Mouse (Mus musculus) adrenal gland, adult (tissue): ENCODE results near the gene She.

Experiments used
- DNase-seq, 2 experiments: peaks; one replicate each; pipeline ENCODE4 v3.0.0; 2022 to 2023; ENCODE audit warnings: low spot score in 1 of 2; ENCODE audit not compliant: inconsistent age in 2 of 2

The She gene

GRCm38 (mm10) chr3:89814051-89814450 is 17.1 kb upstream of the She start:
- DNase-seq = no peak

- DNase-seq = peak; percentile 42 to 75
Observed at GRCm38 (mm10) chr3:89817056-89817455, 14.1 kb upstream of the She start.

- no peak for DNase-seq
Observed at GRCm38 (mm10) chr3:89818605-89819004, 12.6 kb upstream of the She start.

GRCm38 (mm10) chr3:89819897-89820296 is 11.3 kb upstream of the She start:
- DNase-seq = no peak

- no peak for DNase-seq
Observed at GRCm38 (mm10) chr3:89820311-89821095, 10.7 kb upstream of the She start.

- no peak for DNase-seq
Observed at GRCm38 (mm10) chr3:89821096-89821513, 10.1 kb upstream of the She start.

GRCm38 (mm10) chr3:89821548-89822480 is 9.4 kb upstream of the She start:
- no peak for DNase-seq

GRCm38 (mm10) chr3:89823594-89823993 is 7.6 kb upstream of the She start:
- no peak for DNase-seq

- no peak for DNase-seq
Observed at GRCm38 (mm10) chr3:89826295-89826694, 4.9 kb upstream of the She start.

- DNase-seq = peak; percentile 53 to 67
Observed at GRCm38 (mm10) chr3:89835362-89835761, 4.2 kb downstream of the She start.

GRCm38 (mm10) chr3:89842258-89842657 is 11.1 kb downstream of the She start:
- DNase-seq = no peak

GRCm38 (mm10) chr3:89843148-89843547 is 12.0 kb downstream of the She start:
- peak; percentile 54 to 71 for DNase-seq

- no peak for DNase-seq
Observed at GRCm38 (mm10) chr3:89845814-89846213, 14.6 kb downstream of the She start.

- no peak for DNase-seq
Observed at GRCm38 (mm10) chr3:89847126-89847525, 16.0 kb downstream of the She start.

- DNase-seq = peak; percentile 78 to 88
Observed at GRCm38 (mm10) chr3:89847596-89847995, 16.4 kb downstream of the She start.

GRCm38 (mm10) chr3:89848083-89848482 is 16.9 kb downstream of the She start:
- DNase-seq = no peak

GRCm38 (mm10) chr3:89853752-89854151 is 22.6 kb downstream of the She start:
- DNase-seq = peak; percentile 52 to 69

- no peak for DNase-seq
Observed at GRCm38 (mm10) chr3:89857353-89857752, 26.2 kb downstream of the She start.

- DNase-seq = peak in 1 of 2 experiments; percentile 83
Observed at GRCm38 (mm10) chr3:89858123-89858522, 27.0 kb downstream of the She start.

- no peak for DNase-seq
Observed at GRCm38 (mm10) chr3:89858888-89859287, 27.7 kb downstream of the She start.

GRCm38 (mm10) chr3:89859936-89860335 is 28.8 kb downstream of the She start:
- no peak for DNase-seq

GRCm38 (mm10) chr3:89860343-89860742 is 29.2 kb downstream of the She start:
- DNase-seq = no peak
